Mouse (Mus musculus): ENCODE data around the gene Olfr1018.

DNA sequence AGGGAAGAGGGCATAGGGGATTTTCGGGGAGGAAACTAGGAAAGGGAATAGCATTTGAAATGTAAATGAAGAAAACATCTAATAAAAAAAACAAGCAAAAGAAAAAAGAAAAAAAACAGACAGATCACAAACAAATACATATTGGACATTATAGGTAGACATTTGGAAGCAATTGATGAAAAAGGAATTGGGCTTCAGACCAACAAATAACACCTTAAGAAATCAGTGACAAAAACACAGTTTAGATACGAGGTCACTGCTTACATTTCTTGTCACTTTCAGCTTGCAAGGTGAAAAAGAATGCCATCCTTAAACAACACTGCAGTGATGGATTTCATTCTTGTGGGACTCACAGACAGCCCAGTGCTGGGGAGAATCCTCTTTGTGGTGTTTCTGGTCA, 50.0 kb downstream of the Olfr1018 start, which contains the start of gene Olfr1022:
- TF ChIP-seq POLR2A (IDR thresholded peaks at IDR 0.05; ENCODE audit: insufficient read length, low read depth) (no peak), MYOG (IDR thresholded peaks at IDR 0.05; ENCODE audit: control insufficient read depth in 1 of 3, insufficient read depth in 1 of 3, insufficient read length in 2 of 3, low read depth in 2 of 3) (no peak), TCF12 (IDR thresholded peaks at IDR 0.05; ENCODE audit: insufficient read depth, poor library complexity, severe bottlenecking) (no peak), MYOD1 (IDR thresholded peaks at IDR 0.05; ENCODE audit: control insufficient read depth in 1 of 3, insufficient read length in 2 of 3, low read depth in 2 of 3) (no peak), MAX (IDR thresholded peaks at IDR 0.05; ENCODE audit: low read depth) (no peak), CEBPB (IDR thresholded peaks at IDR 0.05; ENCODE audit: insufficient read depth, poor library complexity, severe bottlenecking) (no peak), E2F4 (IDR thresholded peaks at IDR 0.05; ENCODE audit: insufficient read depth) (no peak), USF1 (IDR thresholded peaks at IDR 0.05; ENCODE audit: low read depth) (no peak), REST (IDR thresholded peaks at IDR 0.05; ENCODE audit: insufficient read depth, insufficient read length) (no peak)
